Mouse (Mus musculus) gastrocnemius, adult 2 months (tissue): ENCODE measurements at regions not wholly inside any gene's neighbourhood (a gene's known extent, or its start where the extent isn't known, plus 50 kb on each side); places are given as distances from the start of the nearest gene placed in this dataset.
A peak's percentile ranks its signal among the peaks of the same experiment; 100 is the strongest.

Source experiments
- DNase-seq: peaks from one replicate; pipeline ENCODE4 v3.0.0; 2022
- H3K27ac ChIP-seq: fragments of 200-600 bp; 2 replicates; pipeline ENCODE4 v1.8.1; 2022; ENCODE audit warnings: mild to moderate bottlenecking
- H3K4me3 ChIP-seq: fragments of 200-600 bp; 2 replicates; pipeline ENCODE4 v1.8.1; 2022; ENCODE audit warnings: mild to moderate bottlenecking, moderate library complexity
- CTCF ChIP-seq: fragments of 200-600 bp; IDR thresholded peaks from 2 replicates; pipeline ENCODE4 v1.8.1; 2022; ENCODE audit warnings: antibody characterized with exemption, mild to moderate bottlenecking, moderate library complexity
- intact Hi-C: fragments of 180-260 bp; cut with DNase I; formaldehyde crosslinking; loops from one replicate; pipeline ENCODE4 v1.15.1; 2025

GRCm38 (mm10) chr6:100432688-100433533 lies 145.6 kb upstream of the Rybp start:
- DNase-seq, result no peak
- Histone ChIP-seq H3K27ac (no peak overlapping the region), H3K4me3 (no peak overlapping the region)
- intact Hi-C loops, result no loop called here
- TF ChIP-seq CTCF, result no peak

GRCm38 (mm10) chr6:100430286-100430685 lies 143.0 kb upstream of the Rybp start:
- no peak for DNase-seq
- Histone ChIP-seq H3K27ac (no peak overlapping the region), H3K4me3 (no peak overlapping the region)
- intact Hi-C loops, result no loop called here
- no peak for TF ChIP-seq CTCF

- DNase-seq, result no peak
- intact Hi-C loops, result no loop called here
- no peak for TF ChIP-seq CTCF
- Histone ChIP-seq H3K27ac (no peak overlapping the region), H3K4me3 (no peak overlapping the region)
Measured at GRCm38 (mm10) chr6:100429511-100429910, 142.2 kb upstream of the Rybp start.

- DNase-seq, result no peak
- Histone ChIP-seq H3K27ac (no peak overlapping the region), H3K4me3 (no peak overlapping the region)
- intact Hi-C loops, result no loop called here
- no peak for TF ChIP-seq CTCF
Measured at GRCm38 (mm10) chr6:100428759-100429158, 141.5 kb upstream of the Rybp start.

- DNase-seq, result no peak
- TF ChIP-seq CTCF, result no peak
- intact Hi-C loops, result no loop called here
- Histone ChIP-seq H3K4me3 (no peak overlapping the region), H3K27ac (no peak overlapping the region)
Measured at GRCm38 (mm10) chr6:100425551-100425950, 138.3 kb upstream of the Rybp start.

GRCm38 (mm10) chr6:100424788-100425403 lies 137.6 kb upstream of the Rybp start:
- Histone ChIP-seq H3K4me3 (0 out of 2 replicates have a peak overlapping the region, but pooled peaks have one; percentile 11), H3K27ac (no peak overlapping the region)
- intact Hi-C loops, result no loop called here
- DNase-seq, result peak; percentile 56
- no peak for TF ChIP-seq CTCF

GRCm38 (mm10) chr6:100424181-100424580 lies 136.9 kb upstream of the Rybp start:
- intact Hi-C loops, result no loop called here
- DNase-seq, result no peak
- no peak for TF ChIP-seq CTCF
- Histone ChIP-seq H3K4me3 (no peak overlapping the region), H3K27ac (no peak overlapping the region)

GRCm38 (mm10) chr6:100423636-100424035 lies 136.4 kb upstream of the Rybp start:
- no peak overlapping the region for H3K27ac ChIP-seq
- no peak for TF ChIP-seq CTCF
- no peak for DNase-seq
- no peak overlapping the region for H3K4me3 ChIP-seq
- intact Hi-C loops, result no loop called here

GRCm38 (mm10) chr6:100422603-100423002 lies 135.3 kb upstream of the Rybp start:
- H3K27ac ChIP-seq, result no peak overlapping the region
- H3K4me3 ChIP-seq, result no peak overlapping the region
- intact Hi-C loops, result no loop called here
- no peak for TF ChIP-seq CTCF
- DNase-seq, result no peak

- intact Hi-C loops, result no loop called here
- H3K27ac ChIP-seq, result no peak overlapping the region
Measured at GRCm38 (mm10) chr6:100421706-100422578, 134.7 kb upstream of the Rybp start.

GRCm38 (mm10) chr6:100420602-100421001 lies 133.3 kb upstream of the Rybp start:
- H3K4me3 ChIP-seq, result no peak overlapping the region
- no peak for DNase-seq
- H3K27ac ChIP-seq, result no peak overlapping the region
- intact Hi-C loops, result no loop called here
- no peak for TF ChIP-seq CTCF

More at GRCm38 (mm10) chr6:100421706-100422578, 134.7 kb upstream of the Rybp start:
- DNase-seq, result no peak
- no peak overlapping the region for H3K4me3 ChIP-seq
- no peak for TF ChIP-seq CTCF

- H3K27ac ChIP-seq, result no peak overlapping the region
- no peak for DNase-seq
- no peak for TF ChIP-seq CTCF
- intact Hi-C loops, result no loop called here
- no peak overlapping the region for H3K4me3 ChIP-seq
Measured at GRCm38 (mm10) chr6:100419782-100420540, 132.7 kb upstream of the Rybp start.
